Mouse (Mus musculus) testis, adult 2 months (tissue): ENCODE measurements around the gene Prss23.

Experiments
- CTCF ChIP-seq: fragments of 200-500 bp; IDR thresholded peaks from 2 replicates; pipeline ENCODE4 v1.5.1; 2012; ENCODE audit warnings: low read depth, mild to moderate bottlenecking, inconsistent platforms, low read length, moderate library complexity; ENCODE audit not compliant: control insufficient read depth, insufficient read depth, insufficient replicate concordance
- POLR2A ChIP-seq: fragments of 200-500 bp; IDR thresholded peaks from 2 replicates; pipeline ENCODE4 v1.6.1; 2012; ENCODE audit warnings: low read depth, mild to moderate bottlenecking, inconsistent platforms, low read length, moderate library complexity; ENCODE audit not compliant: control insufficient read depth

DNA sequence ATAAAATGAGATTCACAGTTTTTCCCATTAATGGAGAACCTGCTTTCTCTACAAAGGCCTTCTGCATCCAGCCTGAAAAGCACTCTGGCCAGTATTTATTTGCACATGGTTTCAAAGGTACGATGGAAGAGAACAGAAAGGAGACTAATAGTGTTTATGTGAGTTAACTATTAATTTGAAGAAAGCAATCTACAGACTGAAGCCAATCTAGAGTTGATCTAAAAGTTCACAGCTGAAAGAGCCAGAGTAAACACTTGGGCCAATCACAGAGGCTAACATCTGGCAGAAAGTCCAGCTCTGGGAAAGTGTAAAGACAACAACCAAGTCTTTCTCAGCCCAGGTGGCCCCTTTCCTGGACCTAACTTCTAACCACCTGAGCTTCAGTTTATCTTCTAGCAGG lies 27.1 kb upstream of the Prss23 start:
- TF ChIP-seq CTCF (no peak), POLR2A (no peak)
